Mouse (Mus musculus): ENCODE results near the gene Haus2. TPM values are rescaled to one million over a fixed set of nuclear protein-coding genes. Genes with fewer than 3 reads are reported as not detected.
A peak's percentile ranks its signal among the peaks of the same experiment; 100 is the strongest.
"Not testable (repeated sequence)": the region's sequence is repeated elsewhere in the genome, so short reads cannot be mapped to it uniquely, and the experiment has no call there.

Gene Haus2
- polyA plus RNA-seq (2016; fragmentation: Nextera tagmentation; extraction: Ambion mirVana) = 40.5 and 43.7 TPM in 2 replicates

- Histone ChIP-seq H3K4me3 (peak within 1 kb of the TSS; percentile 96), H3K27ac (peak within 1 kb of the TSS; percentile 95), H3K4me1 (peaks cover 27% of the 10 kb centered on the region), H3K36me3 (replicated peaks) (peaks cover 30% of the 10 kb centered on the region), H3K27me3 (ENCODE audit: poor library complexity, severe bottlenecking) (no peaks in the 10 kb centered on the region), H3K9me3 (no peaks in the 10 kb centered on the region)
- peak; percentile 91 for DNase-seq (ENCODE audit: extremely low spot score, low spot score)
- under 1% methylated on average over 52 of the region's 52 CpGs for WGBS
These were observed at the start of gene Haus2, which contains the start of gene Lrrc57 for GRCm38 (mm10) chr2:120608830-120609723. TSS of gene Haus2 (plus strand) at chr2:120609383. TSS of gene Lrrc57 (minus strand) at chr2:120609520.

GRCm38 (mm10) chr2:120561524-120561923, 47.7 kb upstream of the Haus2 start:
- DNase-seq (ENCODE audit: extremely low spot score, low spot score) = no peak
- Histone ChIP-seq H3K9me3 (no peaks in the 10 kb centered on the region), H3K4me3 (no peak overlapping the region), H3K36me3 (replicated peaks) (peaks cover 29% of the 10 kb centered on the region), H3K4me1 (peaks cover 12% of the 10 kb centered on the region), H3K27ac (no peak overlapping the region), H3K27me3 (ENCODE audit: poor library complexity, severe bottlenecking) (no peaks in the 10 kb centered on the region)
- WGBS = 95% methylated on average over 1 of the region's 1 CpGs

- no peak for DNase-seq (ENCODE audit: extremely low spot score, low spot score)
- Histone ChIP-seq H3K27ac (peak overlapping the region; percentile 99), H3K9me3 (no peaks in the 10 kb centered on the region), H3K4me3 (peak overlapping the region; percentile 92), H3K36me3 (replicated peaks) (peaks cover 17% of the 10 kb centered on the region), H3K4me1 (peaks cover 17% of the 10 kb centered on the region), H3K27me3 (ENCODE audit: poor library complexity, severe bottlenecking) (no peaks in the 10 kb centered on the region)
- 26% methylated on average over 9 of the region's 9 CpGs for WGBS
These were observed 46.3 kb upstream of the Haus2 start for GRCm38 (mm10) chr2:120562859-120563234.

GRCm38 (mm10) chr2:120563235-120563990, 45.8 kb upstream of the Haus2 start, which contains the start of gene Zfp106:
TSS of gene Zfp106 (minus strand) at chr2:120563843.
- Histone ChIP-seq H3K36me3 (replicated peaks) (peaks cover 17% of the 10 kb centered on the region), H3K27ac (peak within 1 kb of the TSS; percentile 99), H3K27me3 (ENCODE audit: poor library complexity, severe bottlenecking) (no peaks in the 10 kb centered on the region), H3K4me3 (peak within 1 kb of the TSS; percentile 92), H3K4me1 (peaks cover 21% of the 10 kb centered on the region), H3K9me3 (no peaks in the 10 kb centered on the region)
- under 1% methylated on average over 50 of the region's 50 CpGs for WGBS
- DNase-seq (ENCODE audit: extremely low spot score, low spot score) = peak; percentile 87

GRCm38 (mm10) chr2:120564548-120565188, 44.5 kb upstream of the Haus2 start:
- H3K4me3 ChIP-seq; H3K9me3 ChIP-seq; H3K27ac ChIP-seq; H3K27me3 ChIP-seq (ENCODE audit: poor library complexity, severe bottlenecking); DNase-seq (ENCODE audit: extremely low spot score, low spot score): not testable (repeated sequence)
- 91% methylated on average over 4 of the region's 4 CpGs for WGBS
- Histone ChIP-seq H3K36me3 (replicated peaks) (peaks cover 13% of the 10 kb centered on the region), H3K4me1 (peaks cover 30% of the 10 kb centered on the region)

GRCm38 (mm10) chr2:120565363-120565762, 43.8 kb upstream of the Haus2 start:
- WGBS = 92% methylated on average over 2 of the region's 2 CpGs

GRCm38 (mm10) chr2:120566886-120567797, 42.0 kb upstream of the Haus2 start, which contains the start of gene Snap23:
TSS of gene Snap23 (plus strand) at chr2:120567671.
- peak; percentile 94 for DNase-seq (ENCODE audit: extremely low spot score, low spot score)
- Histone ChIP-seq H3K4me1 (peaks cover 30% of the 10 kb centered on the region), H3K4me3 (peak within 1 kb of the TSS; percentile 73), H3K9me3 (no peaks in the 10 kb centered on the region), H3K27ac (peak within 1 kb of the TSS; percentile 89), H3K27me3 (ENCODE audit: poor library complexity, severe bottlenecking) (no peaks in the 10 kb centered on the region), H3K36me3 (replicated peaks) (peaks cover 14% of the 10 kb centered on the region)
- 2% methylated on average over 42 of the region's 42 CpGs for WGBS

More at GRCm38 (mm10) chr2:120565363-120565762, 43.8 kb upstream of the Haus2 start:
- DNase-seq (ENCODE audit: extremely low spot score, low spot score) = no peak
- Histone ChIP-seq H3K27ac (no peak overlapping the region), H3K36me3 (replicated peaks) (peaks cover 8% of the 10 kb centered on the region), H3K27me3 (ENCODE audit: poor library complexity, severe bottlenecking) (no peaks in the 10 kb centered on the region), H3K4me3 (no peak overlapping the region), H3K9me3 (no peaks in the 10 kb centered on the region), H3K4me1 (peaks cover 30% of the 10 kb centered on the region)

GRCm38 (mm10) chr2:120567798-120568320, 41.3 kb upstream of the Haus2 start:
- peaks cover 14% of the 10 kb centered on the region for H3K36me3 ChIP-seq (replicated peaks)
- H3K9me3 ChIP-seq = no peaks in the 10 kb centered on the region
- peak overlapping the region; percentile 89 for H3K27ac ChIP-seq
- H3K4me1 ChIP-seq = peaks cover 26% of the 10 kb centered on the region
- H3K4me3 ChIP-seq = peak overlapping the region; percentile 73
- no peak for DNase-seq (ENCODE audit: extremely low spot score, low spot score)
- H3K27me3 ChIP-seq (ENCODE audit: poor library complexity, severe bottlenecking) = no peaks in the 10 kb centered on the region
- under 1% methylated on average over 22 of the region's 22 CpGs for WGBS

GRCm38 (mm10) chr2:120571081-120571480, 38.1 kb upstream of the Haus2 start:
- Histone ChIP-seq H3K4me3 (no peak overlapping the region), H3K4me1 (peaks cover 18% of the 10 kb centered on the region), H3K9me3 (no peaks in the 10 kb centered on the region), H3K36me3 (replicated peaks) (peaks cover 14% of the 10 kb centered on the region), H3K27me3 (ENCODE audit: poor library complexity, severe bottlenecking) (no peaks in the 10 kb centered on the region), H3K27ac (no peak overlapping the region)
- no peak for DNase-seq (ENCODE audit: extremely low spot score, low spot score)
- 92% methylated on average over 3 of the region's 3 CpGs for WGBS

- DNase-seq (ENCODE audit: extremely low spot score, low spot score); H3K27ac ChIP-seq: not testable (repeated sequence)
- 95% methylated on average over 3 of the region's 3 CpGs for WGBS
These were observed 37.0 kb upstream of the Haus2 start for GRCm38 (mm10) chr2:120572161-120572560.

GRCm38 (mm10) chr2:120575121-120575520, 34.1 kb upstream of the Haus2 start:
- WGBS = 84% methylated on average over 3 of the region's 3 CpGs
- Histone ChIP-seq H3K9me3 (no peaks in the 10 kb centered on the region), H3K36me3 (replicated peaks) (peaks cover 14% of the 10 kb centered on the region), H3K4me1 (no peaks in the 10 kb centered on the region), H3K4me3 (no peak overlapping the region), H3K27me3 (ENCODE audit: poor library complexity, severe bottlenecking) (no peaks in the 10 kb centered on the region), H3K27ac (no peak overlapping the region)
- no peak for DNase-seq (ENCODE audit: extremely low spot score, low spot score)

More at GRCm38 (mm10) chr2:120572161-120572560, 37.0 kb upstream of the Haus2 start:
- peaks cover 13% of the 10 kb centered on the region for H3K4me1 ChIP-seq
- H3K27me3 ChIP-seq (ENCODE audit: poor library complexity, severe bottlenecking); H3K4me3 ChIP-seq; H3K9me3 ChIP-seq: not testable (repeated sequence)
- peaks cover 14% of the 10 kb centered on the region for H3K36me3 ChIP-seq (replicated peaks)
